Mouse (Mus musculus) thymus, postnatal 10 days (tissue): Measurements from ENCODE around the gene Npc2.

ENCODE experiments used
- DNase-seq, 2 experiments: peaks; one replicate each; pipeline ENCODE4 v3.0.0; 2021; ENCODE audit warnings: low spot score in 2 of 2

Gene Npc2

GRCm38 (mm10) chr12:84728421-84728820, 44.5 kb downstream of the Npc2 start:
- no peak for DNase-seq

- no peak for DNase-seq
These were observed 45.5 kb downstream of the Npc2 start for GRCm38 (mm10) chr12:84727434-84727833.

DNA sequence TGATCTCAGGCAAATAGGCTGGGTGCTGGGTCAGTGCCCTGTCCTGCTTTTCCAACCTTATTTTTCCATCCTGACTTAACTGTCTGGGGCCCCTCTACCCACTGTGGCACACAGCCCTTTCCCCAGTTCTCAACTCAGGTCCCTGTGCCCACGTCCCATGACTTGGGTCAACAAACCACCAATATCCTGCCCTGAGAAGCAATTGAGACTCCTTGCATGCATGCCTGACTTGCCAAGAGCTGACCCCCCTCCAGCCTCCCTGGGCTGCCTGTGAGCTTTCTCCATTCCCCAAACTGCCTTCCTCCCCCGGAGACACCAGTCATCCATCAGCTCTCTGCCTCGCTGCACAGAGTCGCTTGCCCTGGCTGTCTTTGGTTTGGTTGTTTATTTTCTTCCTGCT, 46.0 kb downstream of the Npc2 start:
- DNase-seq, result no peak

DNA sequence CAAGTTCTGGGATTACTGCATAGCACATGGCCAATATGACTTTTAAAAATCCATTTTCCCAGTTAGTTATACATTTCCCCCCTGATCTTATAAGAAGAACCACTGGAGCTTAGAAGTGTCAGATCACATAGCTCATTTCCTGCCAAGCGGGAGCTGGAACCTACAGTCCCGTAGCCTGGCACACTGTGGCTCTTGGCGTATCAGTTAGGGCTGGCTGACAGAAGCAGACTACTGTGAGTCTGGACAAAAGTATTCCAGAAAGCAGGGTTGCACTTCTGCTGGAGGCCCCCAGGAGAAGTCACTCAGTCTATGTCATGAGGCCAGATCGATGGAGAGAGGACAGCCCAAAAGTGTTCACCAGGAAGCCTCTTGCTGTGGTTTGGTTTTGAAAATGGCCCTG, 46.6 kb downstream of the Npc2 start:
- no peak for DNase-seq

GRCm38 (mm10) chr12:84718462-84719244, 54.3 kb downstream of the Npc2 start:
- DNase-seq, result no peak

GRCm38 (mm10) chr12:84714578-84714977, 58.4 kb downstream of the Npc2 start:
- no peak for DNase-seq

GRCm38 (mm10) chr12:84709842-84710439, 63.0 kb downstream of the Npc2 start:
- DNase-seq, result no peak

GRCm38 (mm10) chr12:84707804-84708203, 65.1 kb downstream of the Npc2 start:
- DNase-seq, result no peak

DNA sequence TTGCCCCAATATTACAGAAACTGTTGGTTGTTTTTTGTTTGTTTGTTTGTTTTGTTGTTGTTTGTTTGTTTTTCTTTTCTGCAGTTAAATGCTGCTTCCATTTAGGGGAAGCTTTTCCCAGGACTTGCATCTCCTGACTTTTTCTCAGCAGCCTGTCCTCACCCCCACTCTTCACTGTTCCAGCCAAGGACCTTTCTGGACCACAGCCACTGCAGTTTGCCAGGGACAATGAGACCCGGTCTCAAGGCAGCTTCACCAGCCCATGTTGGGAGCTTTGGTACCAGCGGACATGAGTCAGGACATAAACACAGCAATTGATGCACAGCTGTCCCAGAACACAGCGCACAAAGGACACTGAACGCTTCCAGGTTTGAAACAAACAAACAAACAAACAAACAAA, 66.1 kb downstream of the Npc2 start:
- no peak for DNase-seq
